Mouse (Mus musculus) liver, postnatal 0 days (tissue): Measurements from ENCODE around the gene Dcun1d2.

Experiments used
- CTCF ChIP-seq: sonication (generic); IDR thresholded peaks from 2 replicates; pipeline ENCODE4 v1.5.1; 2016; ENCODE audit warnings: antibody characterized with exemption, low read depth
- EP300 ChIP-seq: IDR thresholded peaks from 2 replicates; pipeline ENCODE4 v1.6.1; 2016; ENCODE audit warnings: antibody characterized with exemption, low read depth, mild to moderate bottlenecking

GRCm38 (mm10) chr8:13227184-13227583, 60.7 kb downstream of the Dcun1d2 start:
- TF ChIP-seq CTCF, result no peak
- no peak for TF ChIP-seq EP300
